Mouse (Mus musculus) kidney, postnatal 10 days (tissue): ENCODE measurements around the gene Phc3.
A peak's percentile ranks its signal among the peaks of the same experiment; 100 is the strongest.

ENCODE experiments used
- DNase-seq: peaks from one replicate; pipeline ENCODE4 v3.0.0; 2021; ENCODE audit warnings: mixed read lengths

The Phc3 gene

GRCm38 (mm10) chr3:30976991-30977603 is 7.9 kb upstream of the Phc3 start:
- DNase-seq = peak; percentile 35

- peak; percentile 80 for DNase-seq
Observed at GRCm38 (mm10) chr3:30975102-30975754, 6.0 kb upstream of the Phc3 start.

GRCm38 (mm10) chr3:30968531-30969092 is 603 bp downstream of the Phc3 start:
- DNase-seq = peak; percentile 71

- DNase-seq = no peak
Observed at GRCm38 (mm10) chr3:30965644-30966043, 3.6 kb downstream of the Phc3 start.

- no peak for DNase-seq
Observed at GRCm38 (mm10) chr3:30964216-30964615, 5.0 kb downstream of the Phc3 start.

- DNase-seq = no peak
Observed at GRCm38 (mm10) chr3:30963100-30963499, 6.1 kb downstream of the Phc3 start.

- no peak for DNase-seq
Observed at GRCm38 (mm10) chr3:30959868-30960831, 9.1 kb downstream of the Phc3 start.

GRCm38 (mm10) chr3:30958709-30959108 is 10.5 kb downstream of the Phc3 start:
- DNase-seq = no peak

- DNase-seq = no peak
Observed at GRCm38 (mm10) chr3:30956327-30956726, 12.9 kb downstream of the Phc3 start.

GRCm38 (mm10) chr3:30952273-30953070 is 16.7 kb downstream of the Phc3 start:
- DNase-seq = no peak

GRCm38 (mm10) chr3:30951652-30952051 is 17.6 kb downstream of the Phc3 start:
- DNase-seq = peak; percentile 53

- no peak for DNase-seq
Observed at GRCm38 (mm10) chr3:30934384-30934783, 34.8 kb downstream of the Phc3 start.

GRCm38 (mm10) chr3:30929828-30930227 is 39.4 kb downstream of the Phc3 start:
- no peak for DNase-seq

- DNase-seq = no peak
Observed at GRCm38 (mm10) chr3:30927664-30928063, 41.6 kb downstream of the Phc3 start.

- no peak for DNase-seq
Observed at GRCm38 (mm10) chr3:30917160-30917559, 52.1 kb downstream of the Phc3 start.

GRCm38 (mm10) chr3:30904658-30905057 is 64.6 kb downstream of the Phc3 start:
- DNase-seq = no peak

- peak; percentile 12 for DNase-seq
Observed at GRCm38 (mm10) chr3:30899407-30899806, 69.8 kb downstream of the Phc3 start.

GRCm38 (mm10) chr3:30896721-30897120 is 72.5 kb downstream of the Phc3 start:
- DNase-seq = peak; percentile 17

GRCm38 (mm10) chr3:30889014-30889413 is 80.2 kb downstream of the Phc3 start:
- DNase-seq = no peak

- no peak for DNase-seq
Observed at GRCm38 (mm10) chr3:30887449-30887848, 81.8 kb downstream of the Phc3 start.

GRCm38 (mm10) chr3:30876709-30877108 is 92.5 kb downstream of the Phc3 start:
- DNase-seq = no peak

- DNase-seq = no peak
Observed at GRCm38 (mm10) chr3:30869995-30870394, 99.2 kb downstream of the Phc3 start.
